Mouse (Mus musculus): ENCODE data around the gene Fez1. TPM values are rescaled to one million over a fixed set of nuclear protein-coding genes. Genes with fewer than 3 reads are reported as not detected.
A peak's percentile ranks its signal among the peaks of the same experiment; 100 is the strongest.

Fez1 gene
- polyA plus RNA-seq, 2 experiments: 28.0 to 44.4 TPM

DNA sequence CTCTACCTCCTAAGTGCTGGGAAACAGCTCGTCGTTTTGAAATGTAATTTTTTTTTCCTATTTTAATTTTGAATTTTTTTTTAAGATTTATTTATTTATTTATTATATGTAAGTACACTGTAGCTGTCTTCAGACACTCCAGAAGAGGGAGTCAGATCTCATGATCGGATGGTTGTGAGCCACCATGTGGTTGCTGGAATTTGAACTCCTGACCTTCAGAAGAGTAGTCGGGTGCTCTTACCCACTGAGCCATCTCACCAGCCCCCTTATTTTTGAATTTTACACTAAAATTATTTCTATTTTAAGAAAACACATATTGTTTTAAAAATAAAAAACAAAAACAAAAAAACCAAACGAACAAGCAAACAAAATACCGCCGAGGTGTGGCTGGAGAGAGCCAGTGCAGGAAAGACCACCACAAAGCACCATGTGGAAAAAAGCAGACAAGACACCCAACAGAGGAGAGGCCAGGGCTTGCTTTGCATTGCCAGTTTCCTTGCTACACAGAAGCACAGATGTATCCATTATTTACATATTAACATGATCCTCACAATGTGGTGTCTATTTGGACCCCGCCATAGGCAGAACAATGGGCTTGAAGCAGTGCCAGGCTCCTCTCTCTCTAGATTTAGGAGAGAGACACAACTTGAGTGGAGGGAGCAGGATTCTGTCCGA is 558 bp upstream of the Fez1 start:
- Histone ChIP-seq H3K9me3 (ENCODE audit: control insufficient read depth, low read length) (no peaks in the 10 kb centered on the region), H3K27ac (replicated peaks; ENCODE audit: low read depth, low read length) (no peak overlapping the region), H3K4me2 (replicated peaks; ENCODE audit: low read depth, low read length, severe bottlenecking) (peak overlapping the region; percentile 43), H3K36me3 (ENCODE audit: control insufficient read depth, insufficient read depth, low read length) (no peaks in the 10 kb centered on the region), H3K4me1 (ENCODE audit: control insufficient read depth, insufficient read depth, low read length) (peaks cover 9% of the 10 kb centered on the region; the same call in 1 of the 2 replicates), H3K4me3 (replicated peaks; ENCODE audit: low read length) (peak overlapping the region; percentile 9), H3K27me3 (ENCODE audit: control insufficient read depth, insufficient read depth, low read length) (no peaks in the 10 kb centered on the region), H3K9ac (ENCODE audit: low read depth, low read length, severe bottlenecking) (peak overlapping the region; percentile 31; the same call in 1 of the 2 replicates)
- WGBS: 49% methylated on average over 9 of the region's 9 CpGs
- ATAC-seq (ENCODE audit: low FRiP score, low read depth) (peak; percentile 69; the same call in 1 of the 2 replicates), DNase-seq (ENCODE audit: low spot score) (no peak)
- no peak for TF ChIP-seq POLR2A (IDR thresholded peaks at IDR 0.05; ENCODE audit: borderline replicate concordance, extremely low read depth, insufficient read depth, insufficient read length)

DNA sequence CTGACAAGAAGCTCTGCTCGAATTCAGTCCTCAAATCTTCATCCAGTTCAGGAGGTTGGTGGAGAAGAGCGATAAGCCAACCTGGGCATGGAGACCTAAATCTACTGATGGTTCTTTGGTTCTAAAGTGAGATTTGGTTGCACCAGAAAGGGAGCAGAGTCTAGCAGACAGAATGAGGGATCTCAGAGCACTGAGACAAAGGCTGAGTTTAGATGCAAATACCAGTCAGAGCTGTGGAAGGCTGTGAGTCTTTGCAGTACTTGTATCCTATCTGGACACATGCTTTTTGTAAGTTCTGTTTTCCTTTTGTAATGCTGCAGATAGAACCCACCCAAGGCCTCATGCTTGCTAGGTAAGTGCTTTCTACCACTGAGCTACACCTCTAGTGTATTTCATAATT is 360 bp downstream of the Fez1 start:
- no peaks in the 10 kb centered on the region for H3K27me3 ChIP-seq (ENCODE audit: control insufficient read depth, insufficient read depth, low read length)
- H3K4me1 ChIP-seq (ENCODE audit: control insufficient read depth, insufficient read depth, low read length): peaks cover 9% of the 10 kb centered on the region; the same call in 1 of the 2 replicates
- 0 out of 2 replicates have a peak overlapping the region, but pooled peaks have one; percentile 19 for H3K27ac ChIP-seq (replicated peaks; ENCODE audit: low read depth, low read length)
- H3K9ac ChIP-seq (ENCODE audit: low read depth, low read length, severe bottlenecking): no peak overlapping the region
- no peak for TF ChIP-seq POLR2A (IDR thresholded peaks at IDR 0.05; ENCODE audit: borderline replicate concordance, extremely low read depth, insufficient read depth, insufficient read length)
- no peak overlapping the region for H3K4me3 ChIP-seq (replicated peaks; ENCODE audit: low read length)
- H3K4me2 ChIP-seq (replicated peaks; ENCODE audit: low read depth, low read length, severe bottlenecking): peak overlapping the region; percentile 43
- H3K36me3 ChIP-seq (ENCODE audit: control insufficient read depth, insufficient read depth, low read length): no peaks in the 10 kb centered on the region
- no peak for DNase-seq (ENCODE audit: low spot score)
- H3K9me3 ChIP-seq (ENCODE audit: control insufficient read depth, low read length): no peaks in the 10 kb centered on the region
- 28% methylated on average over 2 of the region's 2 CpGs for WGBS
- ATAC-seq (ENCODE audit: low FRiP score, low read depth): no peak

DNA sequence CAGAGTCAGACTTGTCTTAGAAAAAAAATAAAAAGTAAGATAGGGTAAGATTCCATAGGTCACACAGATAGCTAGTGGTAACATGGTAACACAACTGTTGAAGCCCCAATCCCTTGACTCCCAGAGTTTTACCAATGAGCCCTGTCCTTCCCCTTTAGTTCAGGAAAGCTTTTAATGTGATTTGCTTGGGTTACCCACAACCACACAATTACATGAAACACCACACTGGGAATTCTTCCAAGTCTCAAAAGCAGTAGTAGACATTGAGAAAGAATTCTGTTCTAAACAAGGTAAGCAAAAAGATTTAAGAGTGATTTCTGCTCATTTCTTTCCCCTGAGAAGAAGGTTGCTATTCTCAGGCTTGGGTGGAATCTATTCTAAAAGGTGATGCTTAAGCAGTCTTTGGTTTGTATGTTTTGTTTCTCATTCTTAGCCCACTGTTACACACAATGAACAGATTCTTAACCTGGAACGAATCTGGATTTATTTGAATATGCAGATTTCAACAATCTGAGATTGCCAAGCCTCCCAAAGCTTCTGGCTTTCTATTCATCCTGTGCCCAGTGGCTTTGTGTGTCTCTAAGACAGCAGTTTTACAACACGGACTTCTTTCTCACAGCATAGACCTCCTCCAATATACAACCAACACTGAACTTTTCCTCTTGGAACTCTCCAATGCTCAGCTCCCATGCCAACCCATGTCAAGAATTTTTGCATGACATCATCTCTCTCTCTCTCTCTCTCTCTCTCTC is 5.1 kb downstream of the Fez1 start:
- Histone ChIP-seq H3K4me2 (replicated peaks; ENCODE audit: low read depth, low read length, severe bottlenecking) (no peak overlapping the region), H3K36me3 (ENCODE audit: control insufficient read depth, insufficient read depth, low read length) (no peaks in the 10 kb centered on the region), H3K9ac (ENCODE audit: low read depth, low read length, severe bottlenecking) (no peak overlapping the region), H3K4me3 (replicated peaks; ENCODE audit: low read length) (no peak overlapping the region), H3K27me3 (ENCODE audit: control insufficient read depth, insufficient read depth, low read length) (0 out of 2 replicates have a peak, but pooled peaks cover 4% of the 10 kb centered on the region), H3K27ac (replicated peaks; ENCODE audit: low read depth, low read length) (no peak overlapping the region), H3K4me1 (ENCODE audit: control insufficient read depth, insufficient read depth, low read length) (peaks cover 3% of the 10 kb centered on the region; the same call in 1 of the 2 replicates), H3K9me3 (ENCODE audit: control insufficient read depth, low read length) (no peaks in the 10 kb centered on the region)
- 63% methylated on average over 2 of the region's 2 CpGs for WGBS
- TF ChIP-seq POLR2A (IDR thresholded peaks at IDR 0.05; ENCODE audit: borderline replicate concordance, extremely low read depth, insufficient read depth, insufficient read length): no peak
- DNase-seq (ENCODE audit: low spot score) (no peak), ATAC-seq (ENCODE audit: low FRiP score, low read depth) (no peak)

DNA sequence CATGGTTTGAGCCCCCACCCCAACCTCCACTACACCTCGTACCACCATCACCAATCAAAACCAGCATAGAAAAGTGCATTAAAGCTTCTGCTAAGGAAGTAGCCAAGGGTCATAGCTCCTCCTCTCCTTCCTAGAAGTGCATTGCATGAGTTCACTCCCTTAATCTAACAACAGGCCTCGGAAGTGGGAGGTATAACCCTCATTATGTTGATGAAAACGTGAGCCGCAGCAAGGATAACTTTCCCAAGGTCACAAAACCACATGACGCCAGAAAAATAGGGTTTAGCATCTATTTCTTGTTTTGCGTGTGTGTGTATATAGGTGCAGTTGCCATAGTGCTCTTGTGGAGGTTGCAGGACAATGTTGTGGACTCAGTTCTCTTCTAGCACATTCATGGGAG is 9.7 kb downstream of the Fez1 start:
- Histone ChIP-seq H3K9me3 (ENCODE audit: control insufficient read depth, low read length) (no peaks in the 10 kb centered on the region), H3K4me3 (replicated peaks; ENCODE audit: low read length) (no peak overlapping the region), H3K27me3 (ENCODE audit: control insufficient read depth, insufficient read depth, low read length) (peaks cover 12% of the 10 kb centered on the region), H3K9ac (ENCODE audit: low read depth, low read length, severe bottlenecking) (no peak overlapping the region), H3K4me1 (ENCODE audit: control insufficient read depth, insufficient read depth, low read length) (no peaks in the 10 kb centered on the region), H3K27ac (replicated peaks; ENCODE audit: low read depth, low read length) (no peak overlapping the region), H3K4me2 (replicated peaks; ENCODE audit: low read depth, low read length, severe bottlenecking) (no peak overlapping the region), H3K36me3 (ENCODE audit: control insufficient read depth, insufficient read depth, low read length) (no peaks in the 10 kb centered on the region)
- ATAC-seq (ENCODE audit: low FRiP score, low read depth): no peak
- WGBS: 75% methylated on average over 6 of the region's 6 CpGs
- TF ChIP-seq POLR2A (IDR thresholded peaks at IDR 0.05; ENCODE audit: borderline replicate concordance, extremely low read depth, insufficient read depth, insufficient read length): no peak
- no peak for DNase-seq (ENCODE audit: low spot score)

DNA sequence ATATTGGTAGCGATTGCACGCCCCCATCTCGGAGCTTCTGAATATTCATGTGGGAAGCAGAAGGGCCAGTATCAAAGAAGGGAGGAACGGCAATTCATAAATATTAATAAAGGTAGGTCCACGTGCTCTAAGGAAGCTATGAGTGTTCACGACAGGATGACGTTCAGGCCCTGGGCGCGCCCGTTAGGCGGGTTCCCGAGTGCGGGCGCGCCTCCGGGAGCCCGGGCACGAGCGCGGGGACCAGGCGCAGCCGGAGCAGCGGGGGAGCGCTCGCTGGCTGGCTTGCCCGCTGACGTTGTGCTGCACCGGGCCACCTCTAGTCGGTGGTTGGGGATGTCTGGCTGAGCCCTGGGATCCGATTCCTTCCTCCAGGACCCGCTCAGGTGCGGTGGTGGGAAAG is 10.9 kb downstream of the Fez1 start:
- Histone ChIP-seq H3K27me3 (ENCODE audit: control insufficient read depth, insufficient read depth, low read length) (peaks cover 12% of the 10 kb centered on the region), H3K4me2 (replicated peaks; ENCODE audit: low read depth, low read length, severe bottlenecking) (peak overlapping the region; percentile 83), H3K4me1 (ENCODE audit: control insufficient read depth, insufficient read depth, low read length) (no peaks in the 10 kb centered on the region), H3K9ac (ENCODE audit: low read depth, low read length, severe bottlenecking) (peak overlapping the region; percentile 56), H3K36me3 (ENCODE audit: control insufficient read depth, insufficient read depth, low read length) (no peaks in the 10 kb centered on the region), H3K9me3 (ENCODE audit: control insufficient read depth, low read length) (no peaks in the 10 kb centered on the region), H3K4me3 (replicated peaks; ENCODE audit: low read length) (peak overlapping the region; percentile 44), H3K27ac (replicated peaks; ENCODE audit: low read depth, low read length) (no peak overlapping the region)
- DNase-seq (ENCODE audit: low spot score) (peak; percentile 61), ATAC-seq (ENCODE audit: low FRiP score, low read depth) (peak; percentile 86)
- no peak for TF ChIP-seq POLR2A (IDR thresholded peaks at IDR 0.05; ENCODE audit: borderline replicate concordance, extremely low read depth, insufficient read depth, insufficient read length)
- 1% methylated on average over 28 of the region's 32 CpGs for WGBS
